Mouse (Mus musculus): ENCODE data around the gene Serpina3m. TPM values are rescaled to one million over a fixed set of nuclear protein-coding genes. Genes with fewer than 3 reads are reported as not detected.

Serpina3m gene
- total RNA-seq, 2 experiments from 2014 or later, result 0.14 to 0.55 TPM

Other genes starting within 250 kb of the Serpina3m start
- not detected for gene Serpina5, start 237.4 kb upstream of the Serpina3m start, total RNA-seq (2021)
- gene Serpina3a, start 225.8 kb upstream of the Serpina3m start, total RNA-seq (2021), result not detected
- gene Serpina3b, start 210.5 kb upstream of the Serpina3m start, total RNA-seq (2021), result not detected
- 1 to 10 TPM; 1.5 to 1.8 TPM for gene Serpina3c, start 184.6 kb upstream of the Serpina3m start, total RNA-seq (2021)
- not detected for gene Serpina3f, start 123.9 kb upstream of the Serpina3m start, total RNA-seq (2021)
- gene Serpina3g, start 102.2 kb upstream of the Serpina3m start, total RNA-seq (2021), result under 1 TPM in 1 of 2 experiments, not detected in 1; 0.39 TPM
- gene Serpina3i, start 75.4 kb upstream of the Serpina3m start, total RNA-seq (2021), result not detected
- gene Serpina3j, start 23.9 kb upstream of the Serpina3m start, total RNA-seq (2021), result not detected
- gene Serpina3k, start within 50 bp of the Serpina3m start, total RNA-seq (2021), result 1 to 10 TPM in 1 of 2 experiments, not detected in 1; 1.9 TPM
- 10 to 100 TPM in 1 of 2 experiments, 1 to 10 TPM in 1; 6.6 to 10.6 TPM for gene Serpina3n, start 68.2 kb downstream of the Serpina3m start, total RNA-seq (2021)
- gene Gsc, start 134.8 kb downstream of the Serpina3m start, total RNA-seq (2021), result not detected

Measured in gastrocnemius, adult 18-20 months (tissue).